Mouse (Mus musculus): ENCODE measurements around the gene Hyal2. TPM values are rescaled to one million over a fixed set of nuclear protein-coding genes. Genes with fewer than 3 reads are reported as not detected.
A peak's percentile ranks its signal among the peaks of the same experiment; 100 is the strongest.

Gene Hyal2
- polyA plus RNA-seq, 1 experiment, result 6.8 TPM

GRCm38 (mm10) chr9:107601275-107601674 is 33.5 kb downstream of the Hyal2 start:
- Histone ChIP-seq H3K4me1 (ENCODE audit: control insufficient read depth, insufficient read depth, low read length) (peaks cover 2% of the 10 kb centered on the region; the same call in 1 of the 2 replicates), H3K4me3 (replicated peaks; ENCODE audit: control insufficient read depth, low read depth, low read length) (no peak overlapping the region), H3K27ac (ENCODE audit: control insufficient read depth, insufficient read depth, low read depth, low read length, poor library complexity) (no peak overlapping the region)
- WGBS, result 77% methylated on average over 11 of the region's 11 CpGs
- TF ChIP-seq CTCF (IDR thresholded peaks at IDR 0.05; ENCODE audit: control insufficient read depth, insufficient read depth, low read length) (no peak), POLR2A (IDR thresholded peaks at IDR 0.05; ENCODE audit: borderline replicate concordance, control insufficient read depth, low read depth, low read length) (no peak)

GRCm38 (mm10) chr9:107602068-107602648 is 34.4 kb downstream of the Hyal2 start:
- no peak overlapping the region for H3K27ac ChIP-seq (ENCODE audit: control insufficient read depth, insufficient read depth, low read depth, low read length, poor library complexity)
- no peak overlapping the region for H3K4me3 ChIP-seq (replicated peaks; ENCODE audit: control insufficient read depth, low read depth, low read length)
- 3% methylated on average over 10 of the region's 10 CpGs for WGBS
- TF ChIP-seq CTCF (IDR thresholded peaks at IDR 0.05; ENCODE audit: control insufficient read depth, insufficient read depth, low read length) (peak; percentile 99), POLR2A (IDR thresholded peaks at IDR 0.05; ENCODE audit: borderline replicate concordance, control insufficient read depth, low read depth, low read length) (no peak)
- peaks cover 2% of the 10 kb centered on the region; the same call in 1 of the 2 replicates for H3K4me1 ChIP-seq (ENCODE audit: control insufficient read depth, insufficient read depth, low read length)

GRCm38 (mm10) chr9:107603251-107603650 is 35.5 kb downstream of the Hyal2 start:
- Histone ChIP-seq H3K4me3 (replicated peaks; ENCODE audit: control insufficient read depth, low read depth, low read length) (no peak overlapping the region), H3K27ac (ENCODE audit: control insufficient read depth, insufficient read depth, low read depth, low read length, poor library complexity) (no peak overlapping the region), H3K4me1 (ENCODE audit: control insufficient read depth, insufficient read depth, low read length) (peaks cover 2% of the 10 kb centered on the region; the same call in 1 of the 2 replicates)
- TF ChIP-seq CTCF (IDR thresholded peaks at IDR 0.05; ENCODE audit: control insufficient read depth, insufficient read depth, low read length), result no peak
- TF ChIP-seq POLR2A (IDR thresholded peaks at IDR 0.05; ENCODE audit: borderline replicate concordance, control insufficient read depth, low read depth, low read length), result no peak
- 61% methylated on average over 6 of the region's 6 CpGs for WGBS

GRCm38 (mm10) chr9:107605041-107605661 is 37.4 kb downstream of the Hyal2 start:
- Histone ChIP-seq H3K27ac (ENCODE audit: control insufficient read depth, insufficient read depth, low read depth, low read length, poor library complexity) (no peak overlapping the region), H3K4me3 (replicated peaks; ENCODE audit: control insufficient read depth, low read depth, low read length) (no peak overlapping the region), H3K4me1 (ENCODE audit: control insufficient read depth, insufficient read depth, low read length) (peaks cover 2% of the 10 kb centered on the region; the same call in 1 of the 2 replicates)
- TF ChIP-seq POLR2A (IDR thresholded peaks at IDR 0.05; ENCODE audit: borderline replicate concordance, control insufficient read depth, low read depth, low read length) (no peak), CTCF (IDR thresholded peaks at IDR 0.05; ENCODE audit: control insufficient read depth, insufficient read depth, low read length) (no peak)
- 70% methylated on average over 23 of the region's 23 CpGs for WGBS

GRCm38 (mm10) chr9:107606591-107606990 is 38.8 kb downstream of the Hyal2 start:
- H3K4me1 ChIP-seq (ENCODE audit: control insufficient read depth, insufficient read depth, low read length), result peaks cover 4% of the 10 kb centered on the region
- H3K4me3 ChIP-seq (replicated peaks; ENCODE audit: control insufficient read depth, low read depth, low read length), result no peak overlapping the region
- TF ChIP-seq CTCF (IDR thresholded peaks at IDR 0.05; ENCODE audit: control insufficient read depth, insufficient read depth, low read length) (no peak), POLR2A (IDR thresholded peaks at IDR 0.05; ENCODE audit: borderline replicate concordance, control insufficient read depth, low read depth, low read length) (no peak)
- H3K27ac ChIP-seq (ENCODE audit: control insufficient read depth, insufficient read depth, low read depth, low read length, poor library complexity), result no peak overlapping the region
- WGBS, result 80% methylated on average over 9 of the region's 9 CpGs

- Histone ChIP-seq H3K4me1 (ENCODE audit: control insufficient read depth, insufficient read depth, low read length) (peaks cover 4% of the 10 kb centered on the region), H3K4me3 (replicated peaks; ENCODE audit: control insufficient read depth, low read depth, low read length) (no peak overlapping the region), H3K27ac (ENCODE audit: control insufficient read depth, insufficient read depth, low read depth, low read length, poor library complexity) (no peak overlapping the region)
- 91% methylated on average over 2 of the region's 2 CpGs for WGBS
- TF ChIP-seq POLR2A (IDR thresholded peaks at IDR 0.05; ENCODE audit: borderline replicate concordance, control insufficient read depth, low read depth, low read length) (no peak), CTCF (IDR thresholded peaks at IDR 0.05; ENCODE audit: control insufficient read depth, insufficient read depth, low read length) (no peak)
Observed at GRCm38 (mm10) chr9:107607036-107607435, 39.3 kb downstream of the Hyal2 start.

- H3K4me1 ChIP-seq (ENCODE audit: control insufficient read depth, insufficient read depth, low read length), result peaks cover 4% of the 10 kb centered on the region
Observed at GRCm38 (mm10) chr9:107607653-107608245, 40.0 kb downstream of the Hyal2 start.

GRCm38 (mm10) chr9:107608741-107609432 is 41.1 kb downstream of the Hyal2 start, which contains the start of gene Sema3b:
Gene Sema3b (minus strand): TSS chr9:107609229.
- peaks cover 4% of the 10 kb centered on the region for H3K4me1 ChIP-seq (ENCODE audit: control insufficient read depth, insufficient read depth, low read length)
- H3K27ac ChIP-seq (ENCODE audit: control insufficient read depth, insufficient read depth, low read depth, low read length, poor library complexity), result no peak within 1 kb of the TSS
- 61% methylated on average over 12 of the region's 12 CpGs for WGBS
- TF ChIP-seq CTCF (IDR thresholded peaks at IDR 0.05; ENCODE audit: control insufficient read depth, insufficient read depth, low read length), result no peak
- no peak for TF ChIP-seq POLR2A (IDR thresholded peaks at IDR 0.05; ENCODE audit: borderline replicate concordance, control insufficient read depth, low read depth, low read length)
- no peak within 1 kb of the TSS for H3K4me3 ChIP-seq (replicated peaks; ENCODE audit: control insufficient read depth, low read depth, low read length)

More at GRCm38 (mm10) chr9:107607653-107608245, 40.0 kb downstream of the Hyal2 start:
- WGBS, result 65% methylated on average over 9 of the region's 9 CpGs
- TF ChIP-seq POLR2A (IDR thresholded peaks at IDR 0.05; ENCODE audit: borderline replicate concordance, control insufficient read depth, low read depth, low read length), result no peak
- no peak overlapping the region for H3K4me3 ChIP-seq (replicated peaks; ENCODE audit: control insufficient read depth, low read depth, low read length)
- no peak overlapping the region for H3K27ac ChIP-seq (ENCODE audit: control insufficient read depth, insufficient read depth, low read depth, low read length, poor library complexity)
